Mouse (Mus musculus) T-cell, adult 66 days (primary cell): Measurements from ENCODE around the gene Lancl1. TPM values are rescaled to one million over a fixed set of nuclear protein-coding genes. Genes with fewer than 3 reads are reported as not detected.

Source experiments
- total RNA-seq, 2 experiments: library from RNA; stranded (reverse); gene quantifications; 3 replicates in 1 of 2; 4 replicates in 1 of 2; pipeline ENCODE4 v1.2.4; 2023

Lancl1 gene
- total RNA-seq, result 10 to 100 TPM; 33.3 to 38.9 TPM

DNA sequence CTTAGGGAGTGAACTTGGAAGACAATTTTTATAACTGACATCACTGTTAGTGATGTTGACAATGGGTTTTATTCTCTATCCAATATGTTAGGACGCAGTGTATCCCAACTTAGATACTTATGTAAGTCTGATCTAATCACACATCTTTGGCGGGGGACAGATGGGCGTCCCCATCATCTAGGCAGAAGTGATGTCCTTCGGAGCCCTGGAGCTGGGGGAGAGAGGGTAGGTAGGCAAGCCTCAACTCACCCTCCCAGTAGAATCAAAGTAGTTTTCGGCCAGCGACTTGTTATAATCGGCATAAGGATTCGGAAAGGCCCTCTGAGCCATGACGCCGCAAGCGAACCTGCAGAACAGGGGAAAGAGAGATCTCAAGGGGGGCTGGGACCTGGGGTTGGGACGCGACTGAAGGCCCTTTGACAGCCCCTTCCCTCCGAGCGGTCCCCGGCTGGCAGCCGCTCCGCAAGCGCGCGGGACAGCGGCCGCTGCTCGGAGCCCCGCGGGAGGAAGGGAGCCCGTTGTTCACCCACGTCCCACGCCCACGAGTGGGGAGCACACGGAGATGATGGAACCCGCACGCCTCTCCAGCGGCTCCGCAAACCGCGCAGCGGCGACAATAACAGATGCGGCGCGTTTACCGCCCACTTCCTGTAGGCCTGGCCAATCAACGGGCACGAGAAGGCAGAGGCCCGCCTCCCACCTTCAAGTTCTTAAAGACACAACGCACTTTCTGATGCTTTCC, at the start of gene Lancl1:
TSS of gene Lancl1 (minus strand) at position 627 of the 742 bp plus-strand sequence.

Other genes starting within 250 kb of the Lancl1 start
- gene Kansl1l, start 221.3 kb downstream of the Lancl1 start, total RNA-seq, result 10 to 100 TPM; 16.6 to 19.4 TPM
- gene Acadl, start 175.6 kb downstream of the Lancl1 start, total RNA-seq, result 10 to 100 TPM; 31.0 to 34.3 TPM
- gene Myl1, start 93.5 kb downstream of the Lancl1 start, total RNA-seq, result not detected
- gene Cps1, start 84.2 kb upstream of the Lancl1 start, total RNA-seq, result not detected